Mouse (Mus musculus): Measurements from ENCODE around the gene 1110051M20Rik.

The 1110051M20Rik gene

GRCm38 (mm10) chr2:91305926-91306325 lies 138.6 kb downstream of the 1110051M20Rik start:
- no peak for DNase-seq (ENCODE audit: extremely low spot score)

- no peak for DNase-seq (ENCODE audit: extremely low spot score)
Observed at GRCm38 (mm10) chr2:91302845-91303244, 141.7 kb downstream of the 1110051M20Rik start.

GRCm38 (mm10) chr2:91301836-91302235 lies 142.7 kb downstream of the 1110051M20Rik start:
- DNase-seq (ENCODE audit: extremely low spot score), result no peak

GRCm38 (mm10) chr2:91300784-91301183 lies 143.7 kb downstream of the 1110051M20Rik start:
- no peak for DNase-seq (ENCODE audit: extremely low spot score)

GRCm38 (mm10) chr2:91299156-91299555 lies 145.3 kb downstream of the 1110051M20Rik start:
- DNase-seq (ENCODE audit: extremely low spot score), result no peak

- DNase-seq (ENCODE audit: extremely low spot score), result no peak
Observed at GRCm38 (mm10) chr2:91295895-91296294, 148.6 kb downstream of the 1110051M20Rik start.

GRCm38 (mm10) chr2:91294226-91294625 lies 150.3 kb downstream of the 1110051M20Rik start:
- no peak for DNase-seq (ENCODE audit: extremely low spot score)

- DNase-seq (ENCODE audit: extremely low spot score), result no peak
Observed at GRCm38 (mm10) chr2:91291197-91292007, 153.1 kb downstream of the 1110051M20Rik start.

- DNase-seq (ENCODE audit: extremely low spot score), result no peak
Observed at GRCm38 (mm10) chr2:91287563-91287962, 156.9 kb downstream of the 1110051M20Rik start.

- peak; percentile 73 for DNase-seq (ENCODE audit: extremely low spot score)
Observed at GRCm38 (mm10) chr2:91285885-91286505, 158.5 kb downstream of the 1110051M20Rik start.

GRCm38 (mm10) chr2:91284375-91285199 lies 159.9 kb downstream of the 1110051M20Rik start:
- no peak for DNase-seq (ENCODE audit: extremely low spot score)

GRCm38 (mm10) chr2:91283972-91284371 lies 160.5 kb downstream of the 1110051M20Rik start:
- no peak for DNase-seq (ENCODE audit: extremely low spot score)

GRCm38 (mm10) chr2:91281366-91281765 lies 163.1 kb downstream of the 1110051M20Rik start:
- DNase-seq (ENCODE audit: extremely low spot score), result no peak

- DNase-seq (ENCODE audit: extremely low spot score), result no peak
Observed at GRCm38 (mm10) chr2:91279372-91279755, 165.1 kb downstream of the 1110051M20Rik start.

GRCm38 (mm10) chr2:91278749-91279371 lies 165.6 kb downstream of the 1110051M20Rik start:
- peak; percentile 73 for DNase-seq (ENCODE audit: extremely low spot score)

GRCm38 (mm10) chr2:91269687-91270133 lies 174.8 kb downstream of the 1110051M20Rik start:
- no peak for DNase-seq (ENCODE audit: extremely low spot score)

- no peak for DNase-seq (ENCODE audit: extremely low spot score)
Observed at GRCm38 (mm10) chr2:91268706-91269105, 175.8 kb downstream of the 1110051M20Rik start.

GRCm38 (mm10) chr2:91268042-91268441 lies 176.5 kb downstream of the 1110051M20Rik start:
- no peak for DNase-seq (ENCODE audit: extremely low spot score)

- DNase-seq (ENCODE audit: extremely low spot score), result peak; percentile 97
Observed at GRCm38 (mm10) chr2:91264711-91265681, 179.5 kb downstream of the 1110051M20Rik start, which contains the start of gene Arfgap2. TSS of gene Arfgap2 (plus strand) at chr2:91264974.

All from embryo, embryonic 9.5 days (tissue).